Mouse (Mus musculus) C2C12 (cell line): ENCODE measurements around the gene Rrp36. TPM values are rescaled to one million over a fixed set of nuclear protein-coding genes. Genes with fewer than 3 reads are reported as not detected.

ENCODE experiments used
- H3K27me3 ChIP-seq: one replicate; pipeline ENCODE4 v1.6.1; 2011; ENCODE audit not compliant: control insufficient read depth, insufficient read depth, insufficient read length
- H3K36me3 ChIP-seq: one replicate; pipeline ENCODE4 v1.6.1; 2011; ENCODE audit not compliant: control insufficient read depth, insufficient read depth
- H3K4me3 ChIP-seq: one replicate; pipeline ENCODE4 v1.5.1; 2011; ENCODE audit warnings: mild to moderate bottlenecking, control low read depth; ENCODE audit not compliant: poor library complexity, insufficient read depth, severe bottlenecking
- H3K79me2 ChIP-seq: one replicate; pipeline ENCODE4 v1.6.1; 2011; ENCODE audit not compliant: control insufficient read depth, insufficient read depth
- H3K79me3 ChIP-seq: one replicate; pipeline ENCODE4 v1.6.1; 2011; ENCODE audit warnings: low read depth, control low read depth
- H3ac ChIP-seq: one replicate; pipeline ENCODE3; 2011; ENCODE audit warnings: low read depth; ENCODE audit not compliant: control insufficient read depth, insufficient read length
- CEBPB ChIP-seq: IDR thresholded peaks from one replicate; pipeline ENCODE4 v1.6.1; 2011; ENCODE audit warnings: low read depth, mild to moderate bottlenecking, control low read depth, moderate library complexity
- CTCF ChIP-seq: IDR thresholded peaks from one replicate; pipeline ENCODE4 v1.5.1; 2011; ENCODE audit not compliant: control insufficient read depth, insufficient read depth, insufficient read length
- FOSL1 ChIP-seq: IDR thresholded peaks from one replicate; pipeline ENCODE4 v1.8.0; 2011; ENCODE audit warnings: mild to moderate bottlenecking, low read length; ENCODE audit not compliant: poor library complexity, insufficient read depth, severe bottlenecking
- MAX ChIP-seq: IDR thresholded peaks from one replicate; pipeline ENCODE4 v1.6.1; 2011; ENCODE audit warnings: mild to moderate bottlenecking, control low read depth
- MYOD1 ChIP-seq: IDR thresholded peaks from one replicate; pipeline ENCODE4 v1.6.1; 2011; ENCODE audit warnings: low read depth; ENCODE audit not compliant: control insufficient read depth, insufficient read length
- MYOG ChIP-seq: IDR thresholded peaks from one replicate; pipeline ENCODE4 v1.6.1; 2011; ENCODE audit not compliant: control insufficient read depth, insufficient read length; ENCODE audit errors: extremely low read depth
- USF1 ChIP-seq: IDR thresholded peaks from one replicate; pipeline ENCODE4 v1.6.1; 2011; ENCODE audit warnings: low read depth, mild to moderate bottlenecking, control low read depth, moderate library complexity
- polyA plus RNA-seq: library from polyadenylated mRNA; unstranded; fragments of >200 nt; fragmentation: generic; extraction: Trizol; gene quantifications from one replicate; pipeline ENCODE4 v1.2.1, GENCODE M21; 2012; ENCODE audit warnings: missing spikeins

The Rrp36 gene
- polyA plus RNA-seq, 1 experiment: 45.8 TPM

- Histone ChIP-seq H3K79me2 (peaks cover 37% of the 10 kb centered on the region), H3K79me3 (peaks cover 25% of the 10 kb centered on the region), H3K4me3 (no peak overlapping the region), H3K27me3 (no peaks in the 10 kb centered on the region), H3K36me3 (peaks cover 34% of the 10 kb centered on the region), H3ac (no peak overlapping the region)
- no peak for TF ChIP-seq MAX
- no peak for TF ChIP-seq CTCF
- no peak for TF ChIP-seq MYOG
- TF ChIP-seq USF1: no peak
- TF ChIP-seq FOSL1: no peak
- TF ChIP-seq MYOD1: no peak
- no peak for TF ChIP-seq CEBPB
Observed at GRCm38 (mm10) chr17:46669911-46670310, 4.2 kb downstream of the Rrp36 start.

- Histone ChIP-seq H3K79me2 (peaks cover 25% of the 10 kb centered on the region), H3ac (no peak overlapping the region), H3K36me3 (peaks cover 26% of the 10 kb centered on the region), H3K79me3 (peaks cover 14% of the 10 kb centered on the region), H3K27me3 (no peaks in the 10 kb centered on the region), H3K4me3 (no peak overlapping the region)
- TF ChIP-seq FOSL1 (no peak), CEBPB (no peak), CTCF (no peak), MYOG (no peak), USF1 (no peak), MYOD1 (no peak)
Observed at GRCm38 (mm10) chr17:46667712-46668111, 6.4 kb downstream of the Rrp36 start.

GRCm38 (mm10) chr17:46662730-46663129 is 11.4 kb downstream of the Rrp36 start:
- Histone ChIP-seq H3K79me2 (no peaks in the 10 kb centered on the region), H3K79me3 (no peaks in the 10 kb centered on the region), H3ac (no peak overlapping the region), H3K36me3 (peaks cover 9% of the 10 kb centered on the region), H3K4me3 (no peak overlapping the region), H3K27me3 (no peaks in the 10 kb centered on the region)
- TF ChIP-seq FOSL1 (no peak), CEBPB (no peak), MYOD1 (no peak), USF1 (no peak), CTCF (no peak)

- Histone ChIP-seq H3K36me3 (peaks cover 9% of the 10 kb centered on the region), H3K4me3 (no peak overlapping the region), H3K79me2 (no peaks in the 10 kb centered on the region), H3K79me3 (no peaks in the 10 kb centered on the region), H3ac (no peak overlapping the region), H3K27me3 (no peaks in the 10 kb centered on the region)
- TF ChIP-seq FOSL1: no peak
- no peak for TF ChIP-seq MYOD1
- TF ChIP-seq MYOG: no peak
Observed at GRCm38 (mm10) chr17:46661981-46662380, 12.2 kb downstream of the Rrp36 start.

- Histone ChIP-seq H3K4me3 (no peak overlapping the region), H3K27me3 (no peaks in the 10 kb centered on the region), H3K79me2 (no peaks in the 10 kb centered on the region), H3K79me3 (no peaks in the 10 kb centered on the region), H3ac (no peak overlapping the region), H3K36me3 (peaks cover 8% of the 10 kb centered on the region)
- TF ChIP-seq MYOG: no peak
- no peak for TF ChIP-seq FOSL1
- TF ChIP-seq USF1: no peak
- no peak for TF ChIP-seq MYOD1
- TF ChIP-seq CTCF: no peak
- no peak for TF ChIP-seq MAX
- no peak for TF ChIP-seq CEBPB
Observed at GRCm38 (mm10) chr17:46661351-46661750, 12.8 kb downstream of the Rrp36 start.

- Histone ChIP-seq H3ac (no peak overlapping the region), H3K79me2 (peaks cover 16% of the 10 kb centered on the region), H3K27me3 (no peaks in the 10 kb centered on the region), H3K36me3 (peaks cover 8% of the 10 kb centered on the region), H3K4me3 (no peak overlapping the region), H3K79me3 (no peaks in the 10 kb centered on the region)
- TF ChIP-seq USF1 (no peak), MYOG (no peak), FOSL1 (no peak), MYOD1 (no peak), MAX (no peak), CTCF (no peak), CEBPB (no peak)
Observed at GRCm38 (mm10) chr17:46656054-46656453, 18.1 kb downstream of the Rrp36 start.
